Mouse (Mus musculus) limb, embryonic 10.5 days (tissue): ENCODE data around the gene Slamf9. TPM values are rescaled to one million over a fixed set of nuclear protein-coding genes. Genes with fewer than 3 reads are reported as not detected.

ENCODE experiments used
- DNase-seq: peaks from one replicate; pipeline ENCODE4 v3.0.0-alpha.2; 2017; ENCODE audit warnings: low spot score
- H3K27ac ChIP-seq: fragments of 300-500 bp; sonication (generic); 2 replicates; pipeline ENCODE4 v1.5.1; 2016; ENCODE audit warnings: mild to moderate bottlenecking
- H3K27me3 ChIP-seq: fragments of 300-500 bp; sonication (generic); 2 replicates; pipeline ENCODE4 v1.6.1; 2016; ENCODE audit warnings: low read depth, mild to moderate bottlenecking; ENCODE audit not compliant: poor library complexity, severe bottlenecking
- H3K36me3 ChIP-seq: fragments of 300-500 bp; sonication (generic); 2 replicates; pipeline ENCODE4 v1.6.1; 2016; ENCODE audit warnings: mild to moderate bottlenecking, moderate library complexity
- H3K4me1 ChIP-seq: fragments of 300-500 bp; sonication (generic); 2 replicates; pipeline ENCODE4 v1.6.1; 2016
- H3K4me3 ChIP-seq: fragments of 300-500 bp; sonication (generic); 2 replicates; pipeline ENCODE4 v1.5.1; 2016; ENCODE audit warnings: mild to moderate bottlenecking, moderate library complexity
- H3K9me3 ChIP-seq: fragments of 300-500 bp; sonication (generic); replicated peaks from 2 replicates; pipeline ENCODE4 v1.6.1; 2016; ENCODE audit warnings: mild to moderate bottlenecking
- WGBS: fragments of 180-500 bp; shearing (Covaris S2); methylation state at CpG from one replicate; pipeline ENCODE4 v1.1.7; 2016; 5-methylcytosine and 5-hydroxymethylcytosine counted together
- polyA plus RNA-seq: library from polyadenylated mRNA; unstranded; fragments of >200 nt; fragmentation: Nextera tagmentation; extraction: Ambion mirVana; gene quantifications from 2 replicates; pipeline ENCODE4 v1.2.1, GENCODE M21; 2016

Gene Slamf9
- polyA plus RNA-seq, 1 experiment from 2014 or later = 0.18 TPM

- DNase-seq = no peak
- Histone ChIP-seq H3K9me3 (no peaks in the 10 kb centered on the region), H3K27me3 (no peaks in the 10 kb centered on the region), H3K4me1 (no peaks in the 10 kb centered on the region), H3K4me3 (no peak overlapping the region), H3K27ac (no peak overlapping the region), H3K36me3 (no peaks in the 10 kb centered on the region)
- 87% methylated on average over 11 of the region's 11 CpGs for WGBS
These were observed 6.8 kb upstream of the Slamf9 start for GRCm38 (mm10) chr1:172468301-172468877.

GRCm38 (mm10) chr1:172469373-172469772, 5.8 kb upstream of the Slamf9 start:
- no peak for DNase-seq
- WGBS = 79% methylated on average over 5 of the region's 5 CpGs

GRCm38 (mm10) chr1:172469810-172470448, 5.2 kb upstream of the Slamf9 start:
- DNase-seq = no peak
- Histone ChIP-seq H3K4me3 (no peak overlapping the region), H3K9me3 (no peaks in the 10 kb centered on the region), H3K4me1 (no peaks in the 10 kb centered on the region), H3K27ac (no peak overlapping the region), H3K27me3 (no peaks in the 10 kb centered on the region), H3K36me3 (no peaks in the 10 kb centered on the region)
- 74% methylated on average over 8 of the region's 8 CpGs for WGBS

More at GRCm38 (mm10) chr1:172469373-172469772, 5.8 kb upstream of the Slamf9 start:
- H3K36me3 ChIP-seq = no peaks in the 10 kb centered on the region
- no peaks in the 10 kb centered on the region for H3K4me1 ChIP-seq
- H3K4me3 ChIP-seq = no peak overlapping the region
- H3K9me3 ChIP-seq = no peaks in the 10 kb centered on the region
- H3K27ac ChIP-seq = no peak overlapping the region
- no peaks in the 10 kb centered on the region for H3K27me3 ChIP-seq

GRCm38 (mm10) chr1:172472909-172473308, 2.2 kb upstream of the Slamf9 start:
- no peak for DNase-seq
- no peak overlapping the region for H3K27ac ChIP-seq
- no peaks in the 10 kb centered on the region for H3K9me3 ChIP-seq
- no peaks in the 10 kb centered on the region for H3K4me1 ChIP-seq
- H3K4me3 ChIP-seq = no peak overlapping the region
- no peaks in the 10 kb centered on the region for H3K27me3 ChIP-seq
- no peaks in the 10 kb centered on the region for H3K36me3 ChIP-seq

GRCm38 (mm10) chr1:172474196-172474595, 962 bp upstream of the Slamf9 start:
- no peaks in the 10 kb centered on the region for H3K36me3 ChIP-seq
- DNase-seq = no peak
- 84% methylated on average over 3 of the region's 3 CpGs for WGBS

GRCm38 (mm10) chr1:172478020-172478419, 2.9 kb downstream of the Slamf9 start:
- Histone ChIP-seq H3K27me3 (no peaks in the 10 kb centered on the region), H3K4me3 (no peak overlapping the region), H3K4me1 (peaks cover 13% of the 10 kb centered on the region), H3K36me3 (no peaks in the 10 kb centered on the region), H3K27ac (no peak overlapping the region), H3K9me3 (no peaks in the 10 kb centered on the region)
- DNase-seq = no peak
- WGBS = 77% methylated on average over 5 of the region's 5 CpGs

More at GRCm38 (mm10) chr1:172474196-172474595, 962 bp upstream of the Slamf9 start:
- H3K9me3 ChIP-seq = no peaks in the 10 kb centered on the region
- H3K4me3 ChIP-seq = no peak overlapping the region
- H3K4me1 ChIP-seq = no peaks in the 10 kb centered on the region
- no peaks in the 10 kb centered on the region for H3K27me3 ChIP-seq
- H3K27ac ChIP-seq = no peak overlapping the region

- Histone ChIP-seq H3K4me3 (no peak overlapping the region), H3K36me3 (peaks cover 14% of the 10 kb centered on the region), H3K9me3 (no peaks in the 10 kb centered on the region), H3K27me3 (no peaks in the 10 kb centered on the region), H3K27ac (no peak overlapping the region), H3K4me1 (peaks cover 37% of the 10 kb centered on the region)
- 96% methylated on average over 4 of the region's 4 CpGs for WGBS
- no peak for DNase-seq
These were observed 5.2 kb downstream of the Slamf9 start for GRCm38 (mm10) chr1:172480376-172480775.

GRCm38 (mm10) chr1:172481111-172481510, 6.0 kb downstream of the Slamf9 start:
- H3K27ac ChIP-seq = peak overlapping the region; percentile 87
- H3K4me3 ChIP-seq = peak overlapping the region; percentile 75
- H3K36me3 ChIP-seq = peaks cover 21% of the 10 kb centered on the region
- H3K4me1 ChIP-seq = peaks cover 44% of the 10 kb centered on the region
- peak; percentile 49 for DNase-seq
- no peaks in the 10 kb centered on the region for H3K9me3 ChIP-seq
- H3K27me3 ChIP-seq = no peaks in the 10 kb centered on the region
- 20% methylated on average over 13 of the region's 13 CpGs for WGBS

- Histone ChIP-seq H3K27ac (peak within 1 kb of the TSS; percentile 87), H3K4me3 (peak within 1 kb of the TSS; percentile 75), H3K36me3 (peaks cover 27% of the 10 kb centered on the region), H3K4me1 (peaks cover 50% of the 10 kb centered on the region), H3K9me3 (no peaks in the 10 kb centered on the region), H3K27me3 (no peaks in the 10 kb centered on the region)
- under 1% methylated on average over 38 of the region's 38 CpGs for WGBS
- peak; percentile 97 for DNase-seq
These were observed 6.6 kb downstream of the Slamf9 start, which contains the start of gene Igsf9 for GRCm38 (mm10) chr1:172481540-172482280. Gene Igsf9 (plus strand): TSS chr1:172481788.

GRCm38 (mm10) chr1:172482518-172483360, 7.6 kb downstream of the Slamf9 start:
- Histone ChIP-seq H3K36me3 (peaks cover 37% of the 10 kb centered on the region), H3K9me3 (no peaks in the 10 kb centered on the region), H3K27me3 (no peaks in the 10 kb centered on the region), H3K27ac (peak overlapping the region; percentile 87), H3K4me1 (peaks cover 52% of the 10 kb centered on the region), H3K4me3 (peak overlapping the region; percentile 75)
- peak; percentile 46 for DNase-seq
- WGBS = 3% methylated on average over 12 of the region's 12 CpGs

GRCm38 (mm10) chr1:172483361-172483660, 8.2 kb downstream of the Slamf9 start:
- peak overlapping the region; percentile 75 for H3K4me3 ChIP-seq
- no peaks in the 10 kb centered on the region for H3K27me3 ChIP-seq
- H3K9me3 ChIP-seq = no peaks in the 10 kb centered on the region
- peak; percentile 47 for DNase-seq
- peaks cover 52% of the 10 kb centered on the region for H3K4me1 ChIP-seq
- peaks cover 43% of the 10 kb centered on the region for H3K36me3 ChIP-seq
- H3K27ac ChIP-seq = peak overlapping the region; percentile 87
- 20% methylated on average over 4 of the region's 4 CpGs for WGBS

- H3K27ac ChIP-seq = 0 out of 2 replicates have a peak overlapping the region, but pooled peaks have one; percentile 14
- peaks cover 52% of the 10 kb centered on the region for H3K36me3 ChIP-seq
- DNase-seq = no peak
- peak overlapping the region; percentile 75 for H3K4me3 ChIP-seq
- no peaks in the 10 kb centered on the region for H3K27me3 ChIP-seq
- no peaks in the 10 kb centered on the region for H3K9me3 ChIP-seq
- peaks cover 52% of the 10 kb centered on the region for H3K4me1 ChIP-seq
- 61% methylated on average over 11 of the region's 11 CpGs for WGBS
These were observed 9.1 kb downstream of the Slamf9 start for GRCm38 (mm10) chr1:172484236-172484635.
